Mouse (Mus musculus) right cerebral cortex, postnatal 36 days (tissue): Measurements from ENCODE around the gene Upk3bl.
A peak's percentile ranks its signal among the peaks of the same experiment; 100 is the strongest.

Source experiments
- DNase-seq, 2 experiments: peaks; one replicate each; pipeline ENCODE4 v3.0.0; 2022; ENCODE audit warnings: low spot score in 2 of 2, mixed read lengths in 1 of 2

Upk3bl gene

GRCm38 (mm10) chr5:136054301-136055077 is at the start of gene Upk3bl:
Upk3bl (plus strand) TSS chr5:136054492.
- no peak for DNase-seq

DNA sequence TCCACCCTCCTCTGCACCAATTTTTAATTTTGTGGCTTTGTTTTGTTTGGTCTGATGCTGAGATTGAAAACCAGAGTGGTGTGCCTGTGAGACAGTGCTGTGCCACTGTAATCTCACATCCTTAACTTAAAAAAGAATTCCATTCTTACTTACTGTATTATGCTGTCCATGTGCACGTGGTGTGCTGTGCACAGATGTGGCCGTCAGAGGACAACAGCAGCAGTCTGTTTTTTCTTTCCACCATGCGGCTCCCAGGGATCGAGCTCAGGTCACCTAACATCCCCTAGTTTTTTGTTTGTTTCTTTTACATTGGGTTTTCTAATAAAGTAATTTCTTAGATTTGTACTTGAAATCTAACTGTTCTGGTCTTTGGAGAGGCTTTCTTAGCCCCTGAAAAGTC is 49.8 kb upstream of the Upk3bl start:
- DNase-seq = no peak

GRCm38 (mm10) chr5:136007745-136008144 is 46.5 kb upstream of the Upk3bl start:
- no peak for DNase-seq

DNA sequence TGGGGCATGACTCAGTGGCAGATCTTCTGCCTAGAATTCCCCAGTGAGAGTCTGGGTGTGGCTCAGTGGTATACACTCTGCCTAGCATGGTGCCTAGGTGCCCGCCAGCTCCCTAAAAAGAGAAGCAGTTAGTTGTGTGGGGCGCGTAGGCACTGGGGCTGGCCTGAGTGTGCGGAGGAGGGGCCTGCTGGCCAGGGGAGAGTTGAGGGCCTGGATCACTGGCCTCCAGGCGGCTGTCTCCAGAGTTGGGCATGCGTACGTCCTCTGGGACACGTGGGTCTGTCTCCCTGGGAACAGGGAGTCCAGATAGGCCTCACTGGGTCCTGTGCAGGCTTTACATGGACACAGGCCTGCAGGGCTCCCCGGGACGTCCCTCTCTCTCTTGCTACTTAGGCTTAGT is 39.4 kb upstream of the Upk3bl start:
- DNase-seq = no peak

GRCm38 (mm10) chr5:136015586-136015985 is 38.7 kb upstream of the Upk3bl start:
- no peak for DNase-seq

DNA sequence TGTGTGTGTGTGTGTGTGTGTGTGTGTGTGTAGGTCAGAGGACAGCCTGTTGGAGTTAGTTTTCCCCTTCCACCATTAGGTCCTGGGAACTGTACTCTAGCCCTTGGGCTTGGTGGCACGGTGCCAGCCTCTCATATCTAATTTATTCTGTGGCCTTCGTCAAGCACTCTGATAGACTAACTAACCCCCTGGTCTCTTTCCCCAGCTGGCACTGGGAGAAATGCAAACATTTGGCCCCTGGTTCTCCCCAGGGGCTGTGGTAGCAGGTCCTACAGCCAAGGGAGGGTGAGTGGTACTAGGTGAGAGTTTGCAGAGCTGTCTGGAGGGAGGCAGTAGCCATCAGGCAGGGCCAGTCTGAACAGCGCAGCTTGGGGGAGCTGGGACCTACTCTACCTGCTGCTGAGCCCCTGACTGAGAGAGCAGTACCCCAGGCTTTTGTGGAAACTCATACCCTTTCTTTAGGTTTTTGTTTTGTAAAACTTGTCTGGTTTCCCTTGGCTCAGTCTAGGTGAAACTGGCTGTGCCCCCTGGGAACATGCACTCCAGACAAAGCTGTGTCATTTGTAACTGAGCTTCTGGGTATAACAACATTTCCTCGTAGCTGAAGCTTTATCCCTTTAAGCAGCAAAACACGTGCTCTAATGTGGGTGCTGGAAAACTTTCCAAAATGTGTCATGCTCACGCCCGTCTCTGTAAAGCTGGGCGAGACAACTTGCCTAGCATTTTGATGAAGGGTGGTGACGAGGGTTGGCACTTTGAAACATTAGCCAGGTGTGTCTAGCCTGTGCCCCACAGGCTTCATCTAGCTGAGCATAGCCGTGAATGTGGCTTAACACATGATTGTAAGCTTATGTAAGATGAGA is 38.0 kb upstream of the Upk3bl start:
- DNase-seq = no peak

DNA sequence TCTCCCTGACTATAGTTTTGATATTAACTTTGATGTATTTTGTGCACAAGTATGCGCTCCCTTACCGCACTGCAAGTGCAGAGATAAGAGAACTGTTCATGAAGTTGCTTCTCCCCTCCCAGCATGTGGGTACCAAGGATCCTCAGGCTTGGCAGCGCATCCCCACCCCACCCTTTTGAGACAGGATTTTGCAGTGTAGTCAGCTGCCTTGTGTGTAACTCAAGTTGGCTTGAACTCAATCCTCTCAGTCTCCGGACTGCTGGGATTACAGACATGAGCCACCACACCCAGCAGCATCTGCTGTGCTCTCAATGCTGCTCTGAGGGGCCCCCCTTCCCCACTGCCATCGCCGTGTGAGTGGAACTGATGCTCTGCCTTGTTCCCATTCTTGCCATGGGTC is 37.0 kb upstream of the Upk3bl start:
- DNase-seq = no peak

DNA sequence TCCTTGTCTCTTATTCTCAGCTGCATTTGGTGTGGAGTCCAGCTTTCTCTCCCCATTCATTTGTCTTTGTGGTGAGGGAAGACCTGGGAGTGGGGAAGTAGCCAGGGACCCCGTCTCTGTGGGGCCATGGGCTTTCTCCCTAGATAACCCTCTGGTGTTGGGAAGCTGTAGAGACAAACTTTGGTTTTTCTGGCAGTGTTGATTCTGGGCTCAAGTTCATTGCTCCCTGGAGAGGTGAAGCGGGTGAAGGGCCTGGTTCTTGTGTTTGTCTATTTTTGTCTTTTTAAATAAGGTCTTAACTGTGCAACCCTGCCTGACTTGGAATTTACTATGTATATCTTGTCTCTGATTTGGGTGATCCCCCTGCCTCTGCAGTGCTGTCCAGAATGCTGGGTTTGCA is 35.6 kb upstream of the Upk3bl start:
- no peak for DNase-seq

- DNase-seq = no peak
Measured at GRCm38 (mm10) chr5:136019907-136020306, 34.4 kb upstream of the Upk3bl start.

DNA sequence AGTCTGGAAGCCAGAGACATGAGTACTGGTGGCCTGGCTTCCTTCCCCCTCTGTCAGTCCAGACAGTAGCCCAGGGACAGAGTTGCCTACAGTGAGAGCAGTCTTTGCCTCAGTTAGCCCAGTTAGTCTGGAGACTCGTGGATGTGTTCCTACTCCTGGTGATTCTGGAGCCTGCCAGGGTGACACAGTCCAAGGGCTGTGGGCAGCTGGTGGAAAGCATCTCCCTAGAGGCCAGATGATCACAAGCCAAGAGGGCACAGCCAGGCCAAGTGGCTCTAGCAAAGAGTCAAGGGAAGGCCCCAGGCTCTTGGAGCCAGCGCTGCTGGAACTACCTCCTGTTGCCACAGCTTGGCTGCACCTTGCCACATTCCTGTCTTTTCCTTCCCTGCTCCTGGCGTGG is 28.6 kb upstream of the Upk3bl start:
- no peak for DNase-seq

GRCm38 (mm10) chr5:136026859-136027258 is 27.4 kb upstream of the Upk3bl start:
- peak in 1 of 2 experiments; percentile 25 for DNase-seq

GRCm38 (mm10) chr5:136027612-136028311 is 26.5 kb upstream of the Upk3bl start:
- DNase-seq = no peak

DNA sequence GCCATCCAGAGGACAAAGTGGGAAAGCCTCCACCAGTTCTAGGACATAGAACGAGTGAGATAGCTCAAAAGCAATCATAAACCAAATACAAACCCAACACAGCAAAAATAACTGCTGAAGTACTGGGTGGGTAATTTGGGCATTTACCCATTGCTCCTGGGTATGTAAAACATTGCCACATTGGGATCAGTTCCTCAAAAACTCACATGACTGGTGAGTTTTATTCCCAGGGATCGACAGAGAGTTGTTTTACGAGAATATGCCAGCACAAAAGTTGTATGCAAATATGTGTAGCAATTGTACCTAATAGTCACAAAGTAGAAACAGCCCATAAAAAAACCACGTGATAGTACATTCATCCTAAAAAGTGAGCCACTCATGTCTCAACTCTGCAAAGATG is 19.4 kb upstream of the Upk3bl start:
- no peak for DNase-seq

DNA sequence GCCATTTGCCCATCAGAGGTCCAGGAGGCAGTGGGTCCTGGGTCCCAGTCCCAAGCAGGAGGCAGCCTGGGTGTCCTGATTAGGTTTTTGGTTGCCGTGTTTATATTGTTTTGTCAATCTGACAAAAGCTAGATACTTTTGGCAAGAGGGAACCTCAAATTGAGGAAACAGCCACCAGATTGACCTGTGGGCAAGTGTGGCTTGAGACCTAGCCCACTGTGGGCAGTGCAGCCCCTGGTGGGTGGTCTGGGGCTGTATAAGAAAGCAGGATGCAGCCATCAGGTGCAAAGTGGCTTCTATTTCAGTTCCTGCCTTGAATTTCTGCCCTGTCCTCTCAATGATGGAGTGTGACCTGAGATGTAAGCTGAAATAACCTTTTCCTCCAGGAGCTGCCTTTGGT is 19.0 kb upstream of the Upk3bl start:
- DNase-seq = no peak

DNA sequence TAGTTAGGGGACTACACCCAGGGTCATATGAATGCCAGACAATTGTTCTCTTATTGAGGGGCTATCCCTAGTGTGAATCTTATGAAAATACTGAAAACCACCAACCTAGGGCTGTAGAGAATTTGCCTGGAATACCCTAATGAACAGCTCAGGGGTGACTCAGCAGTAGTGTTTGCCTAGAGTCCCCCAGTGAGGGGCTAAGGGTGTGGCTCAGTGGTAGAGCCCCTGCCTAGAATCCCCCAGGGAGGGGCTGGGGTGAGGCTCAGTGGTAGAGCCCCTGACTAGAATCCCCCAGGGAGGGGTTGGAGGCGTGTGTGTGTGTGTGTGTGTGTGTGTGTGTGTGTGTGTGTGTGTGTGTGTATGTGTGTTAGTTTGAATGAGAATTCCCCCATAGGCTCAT is 17.6 kb upstream of the Upk3bl start:
- DNase-seq = no peak

GRCm38 (mm10) chr5:136038258-136039214 is 15.8 kb upstream of the Upk3bl start, which contains the start of gene Upk3b:
Upk3b (plus strand) TSS chr5:136038496.
- no peak for DNase-seq

DNA sequence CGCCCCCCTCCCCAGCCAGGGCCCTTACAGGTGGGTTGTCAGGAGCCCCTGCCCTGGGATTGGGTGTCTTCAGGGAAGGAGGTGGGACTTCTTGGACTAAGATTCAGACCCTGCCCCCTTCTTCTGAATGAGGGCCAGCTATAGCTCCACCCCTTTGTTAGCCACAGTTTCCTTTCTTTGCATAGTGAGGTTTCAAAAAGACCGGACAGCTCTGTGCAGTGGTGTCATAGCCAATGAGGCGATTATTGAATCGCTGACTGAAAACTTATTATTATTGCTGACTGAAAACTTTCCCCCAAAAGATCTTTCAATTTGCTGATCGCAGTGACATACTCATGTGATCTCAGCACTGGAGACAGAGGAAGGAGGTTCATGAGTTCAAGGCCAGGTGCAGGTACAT is 14.1 kb upstream of the Upk3bl start:
- no peak for DNase-seq

GRCm38 (mm10) chr5:136041260-136041659 is 13.0 kb upstream of the Upk3bl start:
- no peak for DNase-seq

DNA sequence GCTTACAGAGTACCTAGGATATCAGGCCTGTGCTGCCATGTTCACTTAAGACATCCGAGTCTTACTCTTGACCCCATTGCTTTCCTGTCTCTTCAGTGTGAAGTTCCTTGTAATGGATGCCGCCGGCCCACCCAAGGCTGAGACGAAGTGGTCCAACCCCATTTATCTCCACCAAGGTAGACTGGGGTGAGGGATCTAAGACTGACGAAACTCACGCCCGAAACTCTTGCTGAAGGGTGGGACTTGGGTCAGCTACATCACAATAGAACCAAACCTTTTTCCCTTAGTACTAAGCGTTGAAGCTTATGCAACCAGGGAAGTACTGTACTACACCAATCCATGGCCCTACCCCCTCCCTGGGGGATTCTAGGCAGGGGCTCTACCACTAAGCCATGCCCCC is 12.6 kb upstream of the Upk3bl start:
- no peak for DNase-seq

GRCm38 (mm10) chr5:136044865-136045264 is 9.4 kb upstream of the Upk3bl start:
- no peak for DNase-seq

DNA sequence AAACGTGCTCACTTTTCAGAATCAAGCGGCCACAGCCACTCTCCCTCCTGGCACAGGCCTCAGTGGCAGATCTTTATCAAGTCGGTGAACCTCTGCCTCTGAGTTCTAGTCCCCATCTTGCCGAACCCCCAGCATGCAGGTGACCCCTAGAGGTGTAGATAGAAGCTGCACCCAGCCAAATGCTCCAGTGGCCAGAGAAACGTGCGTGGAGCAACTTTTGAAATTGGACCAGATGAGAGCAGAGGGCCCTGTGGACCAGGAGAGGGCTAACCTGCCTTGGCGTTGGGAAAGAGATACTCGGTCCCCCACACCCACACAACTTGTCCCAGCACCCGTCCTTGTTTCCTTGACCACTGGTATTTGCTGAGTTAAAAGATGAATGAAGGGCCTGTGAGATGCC is 8.9 kb upstream of the Upk3bl start:
- no peak for DNase-seq
